Mouse (Mus musculus): Measurements from ENCODE around the gene Tsnax.
A peak's percentile ranks its signal among the peaks of the same experiment; 100 is the strongest.

The Tsnax gene

DNA sequence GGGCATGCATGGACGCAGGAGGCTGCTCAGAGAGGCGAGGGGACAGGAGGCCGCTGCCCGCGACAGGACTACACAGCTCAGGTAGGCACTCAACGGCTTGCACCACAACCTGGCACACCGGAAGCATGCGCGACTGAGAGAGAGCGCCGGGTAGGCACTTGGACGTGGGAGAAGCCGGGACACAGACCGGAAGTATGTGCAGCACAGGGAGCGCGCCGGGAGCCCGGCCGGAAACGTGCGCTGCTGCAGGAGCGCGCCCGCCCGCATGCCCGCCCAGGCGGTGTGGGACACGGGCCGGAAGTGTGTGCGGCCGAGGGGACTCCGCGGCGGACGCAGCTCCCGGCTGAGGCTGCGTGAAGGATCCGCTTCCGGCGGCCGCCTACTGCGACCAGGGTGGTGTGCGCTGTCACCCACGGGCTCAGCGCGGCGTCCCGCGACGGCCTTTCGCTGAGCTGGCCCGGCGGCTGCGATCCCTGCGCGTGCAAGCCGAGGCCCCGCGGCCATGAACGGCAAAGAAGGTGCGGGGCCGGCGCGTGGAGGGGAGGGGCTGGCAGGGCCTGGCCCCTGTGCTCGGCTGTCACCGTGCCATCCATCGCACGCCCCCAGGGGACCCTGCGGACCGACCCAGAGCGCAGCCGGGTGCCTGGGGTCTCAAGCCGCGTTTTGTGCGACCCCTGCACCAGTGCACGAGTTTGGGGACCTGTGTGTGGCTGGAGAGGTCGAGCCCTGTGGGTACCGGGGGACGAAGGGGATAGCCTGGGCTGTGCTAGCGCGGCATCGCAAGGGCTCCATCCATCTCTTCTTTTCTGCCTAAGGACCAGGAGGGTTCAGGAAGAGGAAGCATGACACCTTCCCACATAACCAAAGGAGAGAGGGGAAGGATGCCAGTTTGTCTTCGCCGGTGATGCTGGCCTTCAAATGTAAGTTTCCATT, at the start of gene Tsnax:
Gene Tsnax, plus strand, starts transcription at position 303 of the 933 bp plus-strand sequence.
- DNase-seq (ENCODE audit: low read depth) = peak; percentile 83

DNA sequence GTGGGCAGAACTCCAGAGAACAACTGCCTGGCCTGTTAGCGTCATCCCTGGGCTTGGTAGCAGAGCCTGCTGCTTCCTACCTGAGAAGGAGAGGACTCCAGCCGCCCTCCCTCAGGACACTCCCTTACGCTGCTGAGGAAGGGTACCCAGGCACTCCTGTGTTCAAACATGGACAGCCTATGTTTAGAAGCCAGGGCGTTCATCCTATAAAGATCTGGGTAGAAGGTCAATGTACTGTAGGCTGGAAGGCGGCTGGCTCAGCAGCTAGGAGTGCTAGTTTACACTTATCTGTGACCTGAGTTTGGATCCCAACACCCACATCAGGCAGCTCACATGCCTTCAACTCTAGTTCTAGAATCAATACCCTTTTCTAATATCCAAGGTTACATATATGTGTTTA, 49.6 kb upstream of the Tsnax start:
- no peak for DNase-seq (ENCODE audit: low read depth)

DNA sequence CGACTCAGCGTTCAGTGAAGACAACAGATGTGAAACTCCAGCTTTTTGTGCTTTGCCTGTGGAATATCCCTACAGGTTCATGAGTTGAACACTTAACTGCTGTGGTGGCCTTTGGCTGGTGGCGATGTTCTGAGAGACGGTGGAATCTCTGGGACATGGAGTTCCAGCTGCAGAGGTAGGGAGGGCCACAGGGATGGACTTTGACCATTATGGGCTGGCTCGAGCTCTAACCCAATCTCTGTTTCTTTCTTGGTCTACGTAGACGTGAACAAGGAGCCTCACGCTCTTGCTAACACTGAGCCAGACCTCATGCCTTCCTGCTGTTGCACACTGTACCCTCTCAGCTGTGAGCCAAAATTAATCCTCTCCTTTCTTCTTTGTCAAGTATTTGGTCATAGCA, 47.8 kb upstream of the Tsnax start:
- DNase-seq (ENCODE audit: low read depth) = no peak

GRCm38 (mm10) chr8:124970312-124970933, 42.4 kb upstream of the Tsnax start:
- DNase-seq (ENCODE audit: low read depth) = no peak

DNA sequence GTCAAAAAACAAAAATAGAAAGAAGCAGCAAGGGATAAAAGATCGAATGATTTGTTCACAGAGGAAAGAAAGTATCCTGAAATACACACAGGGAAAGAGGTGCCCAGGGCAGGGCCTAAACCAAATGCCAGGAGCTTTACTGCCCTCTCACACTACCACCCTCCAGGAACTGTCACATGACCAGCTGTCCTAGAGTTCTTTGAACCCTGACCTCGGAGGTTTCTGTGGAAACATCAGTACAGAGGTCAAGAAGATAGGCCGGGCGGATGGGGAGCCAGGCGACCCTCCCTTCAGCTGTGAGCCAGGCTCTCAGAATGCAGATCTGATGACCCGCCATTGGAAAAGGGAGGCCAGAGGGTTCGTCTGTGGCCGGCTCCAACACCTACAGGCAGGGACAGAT, 39.6 kb upstream of the Tsnax start:
- DNase-seq (ENCODE audit: low read depth) = no peak

GRCm38 (mm10) chr8:124974254-124974653, 38.5 kb upstream of the Tsnax start:
- DNase-seq (ENCODE audit: low read depth) = no peak

GRCm38 (mm10) chr8:124976211-124976610, 36.6 kb upstream of the Tsnax start:
- DNase-seq (ENCODE audit: low read depth) = no peak

DNA sequence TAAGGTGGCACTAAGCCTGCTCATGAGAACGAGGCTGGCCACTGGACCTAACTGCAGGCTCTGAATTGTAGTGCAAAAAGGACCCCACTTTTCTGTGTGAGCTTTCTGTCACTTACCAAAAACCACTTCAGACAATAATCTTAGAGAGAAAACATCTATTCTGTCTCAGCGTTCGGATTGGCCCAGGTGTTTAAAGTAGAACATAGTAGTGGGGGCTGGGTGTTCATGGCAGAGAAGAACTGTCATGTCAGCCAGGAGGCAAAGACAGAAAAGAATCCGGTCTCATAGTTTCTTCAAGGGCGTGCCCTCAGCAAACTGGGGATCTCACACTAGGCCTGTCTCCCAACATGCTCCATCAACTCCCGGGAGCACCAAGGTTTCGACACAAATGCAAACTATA, 34.8 kb upstream of the Tsnax start:
- DNase-seq (ENCODE audit: low read depth) = no peak

GRCm38 (mm10) chr8:124980036-124980435, 32.8 kb upstream of the Tsnax start:
- DNase-seq (ENCODE audit: low read depth) = peak; percentile 29

- peak; percentile 5 for DNase-seq (ENCODE audit: low read depth)
Measured at GRCm38 (mm10) chr8:124980828-124981227, 32.0 kb upstream of the Tsnax start.

DNA sequence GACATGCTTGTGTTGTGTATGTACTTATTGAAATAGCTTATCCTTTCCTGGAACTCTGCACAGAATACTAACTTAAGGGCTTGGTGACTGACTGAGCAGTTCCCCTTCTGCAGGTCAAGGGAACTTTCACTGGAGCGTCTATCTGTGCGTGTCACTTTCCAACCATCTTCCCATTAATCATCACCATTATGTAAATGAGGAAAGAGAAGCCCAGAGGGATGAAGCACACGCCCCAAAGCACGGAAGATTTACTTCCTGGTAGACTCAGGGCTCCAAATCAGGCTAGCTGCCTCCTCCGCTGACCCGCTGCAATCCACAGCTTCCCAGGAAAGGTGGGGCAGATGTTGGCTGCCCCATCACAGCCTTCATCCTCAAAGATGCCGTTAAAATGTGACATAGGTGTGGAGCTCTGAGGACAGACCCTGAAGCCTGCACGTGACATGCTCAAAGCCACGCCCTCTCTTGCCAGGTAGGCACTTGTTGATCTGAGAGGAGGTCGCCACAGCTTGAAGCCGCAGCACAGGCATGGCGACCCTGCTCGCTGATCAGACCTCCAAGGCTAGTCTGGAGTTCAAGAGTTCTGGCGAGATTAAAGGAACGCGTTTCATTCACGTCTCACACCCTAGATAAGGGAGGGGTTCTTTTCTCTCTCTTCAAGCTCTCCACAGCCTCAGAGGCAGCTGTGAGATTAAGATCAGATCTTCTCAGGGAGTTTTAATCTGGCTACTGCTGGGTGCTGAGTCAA, 21.7 kb upstream of the Tsnax start:
- peak; percentile 24 for DNase-seq (ENCODE audit: low read depth)

GRCm38 (mm10) chr8:124991668-124991926, 21.2 kb upstream of the Tsnax start:
- DNase-seq (ENCODE audit: low read depth) = no peak

DNA sequence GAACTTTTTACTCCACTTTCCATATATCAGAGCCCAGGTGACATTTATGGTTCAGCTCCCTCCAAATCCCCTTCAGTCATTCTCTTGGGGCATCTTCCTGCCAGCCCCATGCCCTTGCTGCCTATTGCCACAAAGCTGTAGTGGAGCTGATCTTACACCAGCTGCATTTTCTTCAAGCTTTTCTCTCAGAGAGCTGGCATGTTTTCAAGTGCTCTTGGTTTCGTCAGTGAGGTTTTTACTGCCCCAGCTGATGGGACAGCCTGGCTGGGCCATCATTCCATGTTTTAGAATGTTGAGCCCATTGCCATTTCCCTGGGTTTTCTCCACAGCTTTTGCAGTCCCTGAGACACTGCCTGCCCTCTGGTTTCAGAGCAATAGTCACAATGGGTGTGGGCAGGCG, 17.0 kb upstream of the Tsnax start:
- DNase-seq (ENCODE audit: low read depth) = no peak

DNA sequence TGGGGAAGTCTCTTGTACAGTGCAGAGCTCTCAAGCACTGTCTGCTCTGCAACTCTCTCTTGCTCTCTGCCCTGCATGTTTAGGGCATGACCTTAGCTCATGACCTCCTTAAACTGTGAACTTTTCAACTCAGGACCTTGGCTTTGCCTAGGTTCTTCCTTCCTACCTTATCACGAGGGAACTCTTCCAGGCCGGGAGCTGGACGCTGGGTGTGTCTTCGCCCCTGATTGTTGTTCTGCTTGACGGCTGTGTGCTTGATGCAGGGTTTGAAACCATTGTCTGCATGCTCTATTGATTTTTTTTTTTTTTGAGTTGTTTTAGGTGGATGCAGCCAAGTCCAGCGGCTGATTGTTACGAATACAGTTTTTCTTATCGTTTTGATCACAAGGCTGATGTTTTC, 11.3 kb downstream of the Tsnax start:
- DNase-seq (ENCODE audit: low read depth) = no peak

- DNase-seq (ENCODE audit: low read depth) = no peak
Measured at GRCm38 (mm10) chr8:125027211-125027610, 14.4 kb downstream of the Tsnax start.

DNA sequence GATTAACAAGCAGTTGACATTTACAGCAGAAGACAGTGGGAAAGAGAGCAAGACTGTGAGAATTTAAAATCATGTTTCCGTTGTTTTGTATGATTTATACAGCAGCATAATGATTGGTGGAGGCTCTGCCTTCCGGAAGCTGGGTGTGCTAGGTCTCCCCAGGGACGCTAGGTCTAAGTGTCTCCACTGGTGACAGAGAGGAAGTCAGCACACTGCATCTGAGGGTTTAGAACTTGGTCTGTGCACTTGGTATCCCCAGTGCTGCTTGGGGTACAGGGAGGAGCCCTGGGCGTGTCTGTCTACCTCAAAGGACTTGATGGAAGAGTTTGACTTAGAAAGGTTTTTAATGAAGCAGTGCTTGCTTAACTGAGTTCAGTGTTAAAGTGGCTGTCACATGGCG, 16.0 kb downstream of the Tsnax start:
- DNase-seq (ENCODE audit: low read depth) = no peak

DNA sequence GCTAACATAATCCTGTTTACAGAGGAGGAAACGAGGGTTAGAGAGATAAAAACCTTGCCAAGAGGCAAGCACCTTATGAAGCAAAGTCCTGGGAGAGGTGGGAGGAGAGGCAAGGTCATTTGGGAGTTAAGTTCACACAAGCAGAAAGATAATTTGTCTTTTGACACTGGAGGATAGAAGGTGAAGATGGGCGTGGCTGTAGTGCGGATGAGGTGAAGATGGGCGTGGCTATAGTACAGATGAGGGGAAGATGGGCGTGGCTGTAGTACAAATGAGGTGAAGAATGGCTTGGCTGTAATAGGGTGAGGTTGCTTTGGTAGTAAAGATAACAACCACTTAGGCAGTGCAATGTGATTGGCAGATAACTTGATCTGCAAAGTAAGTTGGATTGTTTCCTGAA, 18.5 kb downstream of the Tsnax start:
- no peak for DNase-seq (ENCODE audit: low read depth)

DNA sequence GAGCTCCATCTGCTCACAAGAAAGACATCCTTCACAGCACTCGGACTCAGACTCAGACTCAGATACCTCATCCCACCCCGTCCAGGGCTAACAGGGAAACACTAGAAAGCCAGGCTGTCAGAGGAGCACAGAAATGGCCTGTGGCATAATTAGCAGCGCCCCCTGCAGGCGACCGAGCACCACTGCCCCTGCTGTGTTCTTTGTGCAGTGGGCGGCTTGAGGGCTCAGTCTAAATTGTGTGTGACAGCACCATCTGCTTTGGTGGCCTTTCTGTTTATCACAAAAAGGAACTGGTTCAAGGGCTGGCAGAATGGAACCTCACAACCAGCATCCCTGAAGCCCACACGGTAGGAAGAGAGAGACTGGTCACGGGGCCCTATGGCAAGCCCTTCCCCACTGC, 21.9 kb downstream of the Tsnax start:
- peak; percentile 74 for DNase-seq (ENCODE audit: low read depth)

DNA sequence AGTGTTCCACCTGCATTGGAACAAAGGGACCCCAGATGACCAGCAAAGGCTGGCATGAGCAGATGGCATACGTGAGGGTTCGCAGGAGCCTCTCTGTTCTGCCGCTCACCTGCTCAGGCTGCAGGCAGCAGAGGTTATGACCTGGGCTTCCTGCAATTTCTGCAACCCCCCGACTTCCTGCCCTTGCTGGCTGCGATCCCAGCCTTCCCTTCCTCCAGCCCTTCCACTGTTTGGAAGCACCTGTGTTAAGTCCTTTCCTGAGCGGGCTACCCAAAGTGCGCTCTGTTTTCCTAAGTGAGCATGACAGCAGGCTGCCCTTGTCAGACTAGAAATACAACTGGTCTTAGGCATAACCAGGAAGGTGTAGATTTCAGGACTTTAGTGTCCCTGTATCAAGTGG, 24.3 kb downstream of the Tsnax start:
- DNase-seq (ENCODE audit: low read depth) = no peak

- DNase-seq (ENCODE audit: low read depth) = no peak
Measured at GRCm38 (mm10) chr8:125038731-125039130, 25.9 kb downstream of the Tsnax start.

- no peak for DNase-seq (ENCODE audit: low read depth)
Measured at GRCm38 (mm10) chr8:125040587-125041375, 28.0 kb downstream of the Tsnax start.

- no peak for DNase-seq (ENCODE audit: low read depth)
Measured at GRCm38 (mm10) chr8:125041496-125041895, 28.7 kb downstream of the Tsnax start.

Measured in naive thymus-derived CD4-positive, alpha-beta T cell, adult 2 months (primary cell).